Mouse (Mus musculus): ENCODE results near the gene Aldh1b1. TPM values are rescaled to one million over a fixed set of nuclear protein-coding genes. Genes with fewer than 3 reads are reported as not detected.

The Aldh1b1 gene
- polyA plus RNA-seq, 1 experiment from 2014 or later, result 11.8 TPM

DNA sequence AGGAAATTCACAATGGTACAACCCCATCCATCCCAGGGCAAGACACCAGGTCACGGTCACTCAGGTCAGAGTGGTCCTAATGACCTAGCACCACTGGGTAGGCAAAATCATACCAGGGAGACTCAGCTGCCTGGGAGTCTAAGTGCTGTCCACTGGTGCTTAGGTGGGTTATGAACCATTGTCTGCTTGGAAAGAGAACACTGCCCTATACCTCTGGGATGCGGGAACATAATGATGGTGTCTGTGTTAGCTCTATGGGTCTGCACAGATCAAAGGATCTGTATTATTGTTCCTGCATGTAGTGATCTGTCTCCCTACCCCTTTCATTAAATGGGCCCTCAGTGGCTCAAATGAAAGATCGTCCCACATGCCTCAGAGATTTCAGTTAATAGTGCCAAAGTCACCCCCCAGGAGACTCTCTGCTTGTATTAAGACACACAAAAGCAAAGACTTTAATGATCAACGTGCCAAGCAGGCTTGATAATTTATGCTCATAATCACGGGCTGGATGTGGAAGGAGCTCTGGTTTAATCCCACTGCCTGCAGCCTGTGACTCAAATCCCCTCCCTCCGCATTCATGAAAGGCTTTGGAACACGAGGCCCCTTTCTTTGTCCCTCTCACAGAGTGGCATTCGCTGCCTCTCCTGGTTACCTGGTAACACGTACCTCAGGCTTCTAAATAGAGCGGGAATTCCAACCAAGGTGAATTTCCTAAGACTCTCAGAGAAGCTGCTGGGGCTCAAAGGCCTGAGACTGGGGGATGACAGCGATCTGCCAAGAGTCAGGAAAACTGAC, 24.2 kb downstream of the Aldh1b1 start:
- Histone ChIP-seq H3K4me3 (ENCODE audit: low read length) (no peak overlapping the region), H3K27ac (ENCODE audit: low read length) (no peak overlapping the region), H3K9me3 (ENCODE audit: low read length) (no peaks in the 10 kb centered on the region), H3K4me2 (replicated peaks; ENCODE audit: low read depth, low read length) (no peak overlapping the region), H3K27me3 (ENCODE audit: insufficient read depth, low read length) (peaks cover 54% of the 10 kb centered on the region), H3K36me3 (ENCODE audit: insufficient read depth, low read length) (no peaks in the 10 kb centered on the region), H3K4me1 (ENCODE audit: insufficient read depth, low read length) (peaks cover 22% of the 10 kb centered on the region), H3K9ac (replicated peaks; ENCODE audit: low read length) (no peak overlapping the region)
- WGBS, result 33% methylated on average over 11 of the region's 11 CpGs
- ATAC-seq (ENCODE audit: low FRiP score, low TSS enrichment), result no peak

DNA sequence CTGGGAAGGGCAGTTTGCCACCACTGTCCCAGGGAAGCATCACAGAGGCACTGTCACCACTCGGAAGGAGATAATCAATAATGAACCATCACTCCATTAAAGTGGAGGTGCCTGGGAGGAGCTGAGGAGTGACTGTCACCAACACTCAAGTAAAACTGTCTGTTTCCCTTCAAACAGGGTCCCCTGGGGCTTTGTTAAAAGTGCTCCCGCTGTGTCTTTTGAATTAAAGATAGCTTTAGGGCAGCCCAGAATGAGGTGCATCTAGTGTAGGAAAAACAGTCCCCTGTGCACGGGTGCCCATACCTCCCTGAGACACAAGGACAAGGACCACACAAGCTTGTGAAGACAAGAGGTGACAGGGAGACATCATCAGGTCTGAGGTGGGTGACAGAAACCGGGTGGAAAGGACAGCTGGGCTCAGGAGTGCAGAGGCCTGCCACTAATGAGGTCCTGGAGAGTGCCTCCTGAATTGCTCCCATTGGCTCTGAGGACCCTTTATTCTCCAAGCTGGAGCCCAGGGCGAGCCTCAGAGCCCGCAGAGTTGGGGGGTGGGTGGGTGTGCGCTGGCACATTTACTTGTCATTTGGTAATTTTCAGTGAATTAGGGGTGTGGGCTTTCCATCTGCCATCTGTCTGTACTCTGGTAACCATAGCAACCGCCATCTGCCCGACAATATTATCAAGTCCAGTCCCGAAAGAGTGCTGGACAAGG, 25.4 kb downstream of the Aldh1b1 start:
- ATAC-seq (ENCODE audit: low FRiP score, low TSS enrichment), result no peak
- no peaks in the 10 kb centered on the region for H3K9me3 ChIP-seq (ENCODE audit: low read length)
- 13% methylated on average over 10 of the region's 10 CpGs for WGBS
- H3K4me1 ChIP-seq (ENCODE audit: insufficient read depth, low read length), result peaks cover 14% of the 10 kb centered on the region
- H3K36me3 ChIP-seq (ENCODE audit: insufficient read depth, low read length), result no peaks in the 10 kb centered on the region
- no peak overlapping the region for H3K27ac ChIP-seq (ENCODE audit: low read length)
- H3K9ac ChIP-seq (replicated peaks; ENCODE audit: low read length), result no peak overlapping the region
- H3K4me3 ChIP-seq (ENCODE audit: low read length), result no peak overlapping the region
- no peak overlapping the region for H3K4me2 ChIP-seq (replicated peaks; ENCODE audit: low read depth, low read length)
- peaks cover 67% of the 10 kb centered on the region for H3K27me3 ChIP-seq (ENCODE audit: insufficient read depth, low read length)

DNA sequence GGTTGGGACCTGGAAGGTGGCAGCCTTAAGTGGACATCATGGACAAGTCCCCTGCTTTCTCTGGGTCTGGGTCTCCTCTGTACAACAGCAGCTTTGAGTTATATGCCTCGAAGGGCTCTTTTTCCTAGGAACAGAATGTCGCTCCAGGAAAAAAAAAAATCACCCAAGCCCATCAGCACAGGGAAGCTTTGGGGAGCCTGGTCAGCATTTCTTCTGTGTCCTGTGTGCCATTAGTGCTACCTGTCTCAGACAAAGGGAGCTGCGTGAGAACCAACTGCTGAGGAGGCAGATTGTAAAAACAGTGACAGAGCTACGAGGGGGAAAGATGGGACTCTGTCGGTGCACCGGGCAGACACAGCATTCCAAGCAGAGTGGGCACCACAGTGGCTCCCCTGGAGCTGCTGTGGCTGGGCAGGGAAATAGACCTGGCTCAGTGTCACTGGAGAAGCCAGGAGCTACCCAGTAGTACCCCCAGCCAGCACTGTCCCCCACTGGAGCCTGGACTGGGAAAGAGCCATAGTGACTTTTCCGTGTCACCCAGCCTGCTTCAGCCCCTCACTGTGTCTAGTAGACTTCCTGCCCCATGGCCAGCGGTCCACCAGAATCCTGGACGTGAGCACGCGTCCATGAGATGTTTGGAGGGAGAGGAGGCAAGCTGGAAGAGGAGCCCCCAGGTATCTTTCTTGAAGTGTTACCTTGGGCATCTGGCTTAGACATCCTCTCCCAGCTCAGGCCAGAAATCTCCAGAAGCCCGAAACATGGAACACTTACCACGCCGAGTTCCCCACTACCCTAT, 26.1 kb downstream of the Aldh1b1 start:
- no peaks in the 10 kb centered on the region for H3K36me3 ChIP-seq (ENCODE audit: insufficient read depth, low read length)
- 26% methylated on average over 14 of the region's 14 CpGs for WGBS
- H3K4me3 ChIP-seq (ENCODE audit: low read length), result no peak overlapping the region
- H3K4me1 ChIP-seq (ENCODE audit: insufficient read depth, low read length), result peaks cover 7% of the 10 kb centered on the region
- peaks cover 72% of the 10 kb centered on the region for H3K27me3 ChIP-seq (ENCODE audit: insufficient read depth, low read length)
- no peak overlapping the region for H3K27ac ChIP-seq (ENCODE audit: low read length)
- no peak overlapping the region for H3K9ac ChIP-seq (replicated peaks; ENCODE audit: low read length)
- no peaks in the 10 kb centered on the region for H3K9me3 ChIP-seq (ENCODE audit: low read length)
- no peak overlapping the region for H3K4me2 ChIP-seq (replicated peaks; ENCODE audit: low read depth, low read length)
- ATAC-seq (ENCODE audit: low FRiP score, low TSS enrichment), result no peak

DNA sequence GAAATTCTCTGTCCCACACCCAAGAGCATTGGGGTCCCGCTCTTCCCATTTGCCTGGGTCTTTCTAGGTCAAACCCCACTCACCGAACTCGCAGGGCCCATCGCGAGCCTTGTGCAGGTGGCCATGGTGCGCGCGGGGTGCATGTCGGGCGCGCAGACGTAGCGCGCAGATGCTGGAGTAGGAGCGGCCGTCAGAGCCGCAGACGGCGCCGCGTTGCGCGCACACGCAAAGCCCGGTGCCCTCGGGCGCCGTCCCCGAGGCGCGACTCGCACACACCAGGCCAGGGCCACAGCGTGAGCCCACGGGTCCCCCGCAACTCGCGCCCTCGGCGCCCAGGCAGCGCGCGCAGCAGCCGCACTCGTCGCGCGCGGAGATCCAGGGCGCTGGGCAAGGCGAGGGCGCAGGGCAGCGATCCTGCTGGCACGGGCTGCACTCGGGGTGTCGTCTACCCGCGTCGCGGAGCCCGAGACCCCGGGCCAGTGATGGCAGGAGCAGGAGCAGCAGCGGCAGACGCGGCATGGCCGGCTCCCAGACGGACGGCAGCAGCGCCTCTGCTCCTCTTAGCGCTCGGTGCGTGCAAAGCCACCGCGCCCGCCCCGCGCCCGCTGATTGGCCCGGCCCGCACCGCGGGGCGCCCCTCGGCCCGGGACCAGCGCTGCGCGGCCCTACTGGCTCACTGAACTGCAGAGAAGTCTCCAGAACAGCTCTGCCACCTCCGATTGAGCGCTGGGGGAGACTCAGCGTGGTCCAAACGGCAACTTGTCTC, 27.6 kb downstream of the Aldh1b1 start, which contains the start of gene Igfbpl1:
Igfbpl1 (minus strand) TSS at position 649 of the 766 bp plus-strand sequence.
- Histone ChIP-seq H3K9me3 (ENCODE audit: low read length) (no peaks in the 10 kb centered on the region), H3K4me1 (ENCODE audit: insufficient read depth, low read length) (peaks cover 6% of the 10 kb centered on the region; the same call in 1 of the 2 replicates), H3K27me3 (ENCODE audit: insufficient read depth, low read length) (peaks cover 77% of the 10 kb centered on the region), H3K4me3 (ENCODE audit: low read length) (peak within 1 kb of the TSS; percentile 43), H3K9ac (replicated peaks; ENCODE audit: low read length) (no peak within 1 kb of the TSS; the same call in 1 of the 2 replicates), H3K4me2 (replicated peaks; ENCODE audit: low read depth, low read length) (peak within 1 kb of the TSS; percentile 59), H3K36me3 (ENCODE audit: insufficient read depth, low read length) (no peaks in the 10 kb centered on the region), H3K27ac (ENCODE audit: low read length) (no peak within 1 kb of the TSS)
- no peak for ATAC-seq (ENCODE audit: low FRiP score, low TSS enrichment)
- 1% methylated on average over 77 of the region's 91 CpGs for WGBS

DNA sequence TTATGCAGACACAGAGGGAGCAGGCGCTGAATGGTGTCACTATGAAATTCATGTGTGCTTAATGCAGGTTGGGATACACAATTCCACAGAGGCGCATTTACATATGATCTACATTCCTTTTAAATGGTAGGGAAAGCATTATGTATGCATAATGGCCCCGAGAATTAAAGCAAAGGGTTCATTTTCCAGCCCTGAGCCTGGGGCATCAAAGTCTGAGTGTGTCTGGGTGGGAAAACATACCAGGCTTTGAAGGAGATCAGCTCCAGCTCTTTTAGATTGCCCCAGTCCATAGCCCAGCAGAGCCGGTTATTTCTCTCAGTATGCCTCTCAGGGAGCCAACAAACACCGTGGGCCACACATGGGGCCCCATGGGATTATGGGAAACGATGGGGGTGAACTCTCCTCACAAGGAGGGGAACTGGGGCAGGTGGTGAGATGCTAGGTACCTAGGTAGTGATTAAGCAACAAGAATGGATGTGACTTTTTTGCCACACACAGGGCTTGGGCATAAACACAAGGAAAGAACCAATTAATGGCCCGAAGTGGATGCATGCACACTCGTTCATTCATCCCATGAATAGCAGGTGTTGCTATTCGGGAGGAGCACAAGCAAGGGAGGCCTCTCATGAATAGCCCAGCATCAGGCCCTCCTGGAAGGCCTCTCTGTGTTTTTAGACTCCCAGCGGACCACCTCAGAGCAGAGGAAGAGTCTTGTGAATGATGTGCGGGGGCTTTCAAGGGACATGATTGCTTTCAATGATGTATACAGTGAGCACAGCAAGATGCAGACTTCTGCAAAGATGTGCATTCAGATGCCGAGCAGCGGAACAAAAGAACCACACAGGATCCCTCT, 31.3 kb downstream of the Aldh1b1 start:
- peaks cover 6% of the 10 kb centered on the region; the same call in 1 of the 2 replicates for H3K4me1 ChIP-seq (ENCODE audit: insufficient read depth, low read length)
- H3K36me3 ChIP-seq (ENCODE audit: insufficient read depth, low read length), result no peaks in the 10 kb centered on the region
- H3K27me3 ChIP-seq (ENCODE audit: insufficient read depth, low read length), result peaks cover 54% of the 10 kb centered on the region
- no peak overlapping the region for H3K4me2 ChIP-seq (replicated peaks; ENCODE audit: low read depth, low read length)
- H3K9me3 ChIP-seq (ENCODE audit: low read length), result no peaks in the 10 kb centered on the region
- H3K4me3 ChIP-seq (ENCODE audit: low read length), result no peak overlapping the region
- no peak overlapping the region for H3K9ac ChIP-seq (replicated peaks; ENCODE audit: low read length)
- WGBS, result 64% methylated on average over 13 of the region's 13 CpGs
- no peak for ATAC-seq (ENCODE audit: low FRiP score, low TSS enrichment)
- no peak overlapping the region for H3K27ac ChIP-seq (ENCODE audit: low read length)

DNA sequence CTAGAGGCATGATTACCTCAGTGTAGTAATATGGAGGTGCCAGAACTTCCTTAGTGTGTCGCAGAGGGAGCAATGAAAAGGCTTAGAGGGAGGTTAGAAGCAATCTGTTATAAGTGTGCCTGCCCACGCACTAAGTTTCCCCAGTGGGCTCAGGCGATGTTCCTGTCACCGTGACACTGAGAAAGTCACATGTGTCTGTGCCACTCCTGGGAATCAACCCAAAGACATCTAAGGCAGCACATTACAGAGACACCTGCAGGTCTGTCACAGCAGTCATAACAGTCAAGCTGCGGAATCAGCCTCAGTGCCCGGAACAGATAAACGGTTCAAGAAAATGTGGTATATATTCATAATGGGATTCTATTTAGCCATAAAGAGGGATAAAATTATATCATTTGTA, 33.2 kb downstream of the Aldh1b1 start:
- Histone ChIP-seq H3K27ac (ENCODE audit: low read length) (no peak overlapping the region), H3K4me1 (ENCODE audit: insufficient read depth, low read length) (no peaks in the 10 kb centered on the region), H3K9ac (replicated peaks; ENCODE audit: low read length) (no peak overlapping the region), H3K27me3 (ENCODE audit: insufficient read depth, low read length) (peaks cover 35% of the 10 kb centered on the region), H3K4me3 (ENCODE audit: low read length) (no peak overlapping the region), H3K36me3 (ENCODE audit: insufficient read depth, low read length) (no peaks in the 10 kb centered on the region), H3K4me2 (replicated peaks; ENCODE audit: low read depth, low read length) (no peak overlapping the region), H3K9me3 (ENCODE audit: low read length) (no peaks in the 10 kb centered on the region)
- no peak for ATAC-seq (ENCODE audit: low FRiP score, low TSS enrichment)
- WGBS, result 91% methylated on average over 7 of the region's 7 CpGs

DNA sequence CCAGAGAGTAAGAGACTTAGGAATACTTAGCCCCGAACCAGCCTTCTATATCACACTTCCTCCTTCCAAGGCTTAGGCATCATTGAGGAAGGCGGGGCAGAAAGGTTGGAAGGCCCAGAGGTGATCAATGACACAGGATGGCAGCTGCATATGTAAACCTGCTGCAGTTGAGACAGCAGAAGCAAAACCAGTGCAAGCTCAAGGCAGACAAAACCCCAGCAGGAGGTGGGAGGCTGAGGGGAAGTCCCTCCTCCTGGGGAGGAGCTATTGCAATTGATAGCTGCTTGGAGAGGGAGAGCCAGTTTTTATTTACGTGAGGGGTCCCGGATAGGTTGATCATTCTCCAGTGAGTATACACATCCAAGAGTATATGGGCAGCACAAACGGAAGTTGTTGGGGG, 34.6 kb downstream of the Aldh1b1 start:
- Histone ChIP-seq H3K27me3 (ENCODE audit: insufficient read depth, low read length) (peaks cover 20% of the 10 kb centered on the region), H3K4me3 (ENCODE audit: low read length) (no peak overlapping the region), H3K27ac (ENCODE audit: low read length) (no peak overlapping the region), H3K9me3 (ENCODE audit: low read length) (no peaks in the 10 kb centered on the region), H3K9ac (replicated peaks; ENCODE audit: low read length) (no peak overlapping the region), H3K36me3 (ENCODE audit: insufficient read depth, low read length) (no peaks in the 10 kb centered on the region), H3K4me2 (replicated peaks; ENCODE audit: low read depth, low read length) (no peak overlapping the region), H3K4me1 (ENCODE audit: insufficient read depth, low read length) (no peaks in the 10 kb centered on the region)
- WGBS, result 46% methylated on average over 5 of the region's 5 CpGs
- ATAC-seq (ENCODE audit: low FRiP score, low TSS enrichment), result no peak

DNA sequence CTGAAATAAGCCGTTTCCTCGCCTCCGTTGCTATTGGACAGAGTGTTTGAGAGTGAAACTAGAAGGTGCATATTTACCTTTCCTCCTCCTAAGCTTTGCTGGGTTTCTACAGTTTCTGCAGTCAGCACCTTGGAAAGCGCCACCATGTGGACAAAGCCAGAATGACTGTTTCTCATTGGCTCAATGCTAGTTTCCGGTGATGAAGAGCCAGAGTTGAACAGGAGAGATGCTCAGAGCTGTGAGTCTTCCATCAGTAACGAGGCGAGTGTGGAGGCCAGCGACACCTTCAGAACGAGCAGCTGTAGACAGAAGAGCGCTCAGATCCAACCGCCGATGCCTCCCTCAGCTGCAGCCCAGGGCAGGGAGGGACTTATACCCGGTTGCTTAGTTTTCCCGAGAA, 45.5 kb downstream of the Aldh1b1 start:
- no peaks in the 10 kb centered on the region for H3K9me3 ChIP-seq (ENCODE audit: low read length)
- H3K4me3 ChIP-seq (ENCODE audit: low read length), result no peak overlapping the region
- no peak overlapping the region for H3K9ac ChIP-seq (replicated peaks; ENCODE audit: low read length)
- 50% methylated on average over 14 of the region's 14 CpGs for WGBS
- H3K36me3 ChIP-seq (ENCODE audit: insufficient read depth, low read length), result no peaks in the 10 kb centered on the region
- no peaks in the 10 kb centered on the region for H3K27me3 ChIP-seq (ENCODE audit: insufficient read depth, low read length)
- ATAC-seq (ENCODE audit: low FRiP score, low TSS enrichment), result no peak
- no peak overlapping the region for H3K27ac ChIP-seq (ENCODE audit: low read length)
- peaks cover 2% of the 10 kb centered on the region; the same call in 1 of the 2 replicates for H3K4me1 ChIP-seq (ENCODE audit: insufficient read depth, low read length)
- no peak overlapping the region for H3K4me2 ChIP-seq (replicated peaks; ENCODE audit: low read depth, low read length)

Data from kidney, embryonic 16.5 days (tissue).